Mouse (Mus musculus) hindbrain, embryonic 15.5 days (tissue): ENCODE results near the gene Fbxl2. TPM values are rescaled to one million over a fixed set of nuclear protein-coding genes. Genes with fewer than 3 reads are reported as not detected.

Source experiments
- ATAC-seq: fragments of 200-750 bp; cut with Nextera tagmentation; 2 replicates; pipeline ENCODE4 v1.8.0; 2017; ENCODE audit warnings: low read depth, moderate number of reproducible peaks, moderate TSS enrichment; ENCODE audit not compliant: low FRiP score
- H3K27ac ChIP-seq: fragments of 300-500 bp; sonication (generic); replicated peaks from 2 replicates; pipeline ENCODE4 v1.5.1; 2015; ENCODE audit warnings: mild to moderate bottlenecking, inconsistent platforms
- H3K27me3 ChIP-seq: fragments of 300-500 bp; sonication (generic); 2 replicates; pipeline ENCODE4 v1.6.1; 2015; ENCODE audit warnings: control low read depth, inconsistent platforms
- H3K36me3 ChIP-seq: fragments of 300-500 bp; sonication (generic); 2 replicates; pipeline ENCODE4 v1.6.1; 2015; ENCODE audit warnings: control low read depth, inconsistent platforms
- H3K4me1 ChIP-seq: fragments of 300-500 bp; sonication (generic); replicated peaks from 2 replicates; pipeline ENCODE4 v1.6.1; 2015; ENCODE audit warnings: control low read depth, inconsistent platforms
- H3K4me2 ChIP-seq: fragments of 300-500 bp; sonication (generic); 2 replicates; pipeline ENCODE4 v1.6.1; 2015; ENCODE audit warnings: moderate library complexity, mild to moderate bottlenecking, inconsistent platforms
- H3K4me3 ChIP-seq: fragments of 300-500 bp; sonication (generic); 2 replicates; pipeline ENCODE4 v1.5.1; 2015; ENCODE audit warnings: mild to moderate bottlenecking, inconsistent platforms
- H3K9ac ChIP-seq: fragments of 300-500 bp; sonication (generic); 2 replicates; pipeline ENCODE4 v1.6.1; 2015; ENCODE audit warnings: inconsistent platforms
- H3K9me3 ChIP-seq: fragments of 300-500 bp; sonication (generic); 2 replicates; pipeline ENCODE4 v1.6.1; 2016; ENCODE audit warnings: control low read depth, inconsistent platforms
- WGBS: fragments of 180-500 bp; shearing (Covaris S2); methylation state at CpG from one replicate; pipeline ENCODE4 v1.1.7; 2015; 5-methylcytosine and 5-hydroxymethylcytosine counted together
- polyA plus RNA-seq: library from polyadenylated mRNA; unstranded; fragments of >200 nt; fragmentation: Nextera tagmentation; extraction: Ambion mirVana; gene quantifications from 2 replicates; pipeline ENCODE4 v1.2.1, GENCODE M21; 2015

The Fbxl2 gene
- polyA plus RNA-seq, 1 experiment from 2014 or later = 28.5 TPM

DNA sequence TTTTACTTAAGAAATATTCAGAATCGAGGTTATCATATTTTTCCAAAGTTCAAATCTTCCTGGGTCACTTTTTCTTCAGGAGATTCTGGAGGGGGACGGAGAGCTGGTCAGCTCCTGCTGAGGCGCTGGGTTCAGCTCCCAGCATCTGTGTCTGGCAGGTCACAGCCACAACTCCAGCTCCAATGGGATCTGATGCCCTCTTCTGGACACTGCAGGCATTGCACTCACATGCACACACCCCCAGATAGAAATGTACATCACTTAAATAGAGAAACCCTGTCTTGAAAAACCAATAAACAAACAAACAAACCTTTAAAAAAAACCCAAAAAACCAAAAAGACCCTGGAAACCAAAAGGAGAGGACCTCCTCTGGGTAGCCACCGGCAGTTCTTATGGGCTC lies 30.3 kb downstream of the Fbxl2 start:
- Histone ChIP-seq H3K9ac (no peak overlapping the region), H3K4me1 (no peaks in the 10 kb centered on the region), H3K4me2 (no peak overlapping the region), H3K9me3 (no peaks in the 10 kb centered on the region), H3K27ac (no peak overlapping the region), H3K36me3 (peaks cover 6% of the 10 kb centered on the region), H3K27me3 (no peaks in the 10 kb centered on the region), H3K4me3 (no peak overlapping the region)
- no peak for ATAC-seq
- 84% methylated on average over 4 of the region's 4 CpGs for WGBS

DNA sequence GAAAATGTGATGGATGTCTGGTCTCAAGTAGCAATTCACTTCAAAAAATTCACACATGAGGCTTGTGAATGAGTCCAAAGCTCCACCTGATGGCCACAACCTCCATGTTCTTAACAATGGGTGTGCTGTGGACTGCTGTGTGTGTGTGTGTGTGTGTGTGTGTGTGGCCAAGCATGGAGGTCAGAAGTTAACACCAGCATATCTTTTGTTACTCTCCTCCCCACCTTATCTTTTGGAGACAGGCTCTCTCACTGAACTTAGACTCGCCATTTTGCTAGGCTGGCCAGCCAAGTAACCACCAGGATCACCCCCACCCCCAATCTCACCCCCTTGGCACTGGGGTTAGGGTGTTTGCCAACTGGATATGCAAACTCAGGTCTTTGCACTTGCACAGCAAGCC lies 32.0 kb downstream of the Fbxl2 start:
- Histone ChIP-seq H3K4me2 (no peak overlapping the region), H3K27ac (no peak overlapping the region), H3K9me3 (no peaks in the 10 kb centered on the region), H3K4me3 (no peak overlapping the region), H3K4me1 (no peaks in the 10 kb centered on the region), H3K9ac (no peak overlapping the region), H3K27me3 (no peaks in the 10 kb centered on the region), H3K36me3 (peaks cover 6% of the 10 kb centered on the region)
- 90% methylated on average over 1 of the region's 1 CpGs for WGBS
- ATAC-seq = no peak

DNA sequence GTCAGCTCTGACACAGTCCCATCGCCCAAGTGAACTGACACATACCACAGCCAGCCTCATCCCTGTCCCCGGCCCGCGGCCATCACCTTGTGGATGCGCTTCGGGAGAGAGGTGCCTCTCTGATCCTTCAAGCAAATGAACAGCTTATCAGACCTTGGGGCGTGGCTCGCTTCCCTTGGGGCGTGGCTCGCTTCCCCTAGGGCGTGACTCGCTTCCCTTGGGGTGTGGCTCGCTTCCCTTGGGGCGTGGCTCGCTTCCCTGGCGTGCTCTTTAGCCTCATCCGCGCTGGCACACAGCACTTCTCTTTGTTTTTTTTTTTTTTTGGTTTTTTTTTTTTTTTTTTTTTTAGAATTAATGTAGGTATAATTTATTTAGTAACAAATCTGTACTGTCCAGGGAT lies 34.8 kb downstream of the Fbxl2 start:
- Histone ChIP-seq H3K9me3 (no peaks in the 10 kb centered on the region), H3K27me3 (no peaks in the 10 kb centered on the region), H3K4me2 (no peak overlapping the region), H3K27ac (no peak overlapping the region), H3K36me3 (peaks cover 6% of the 10 kb centered on the region), H3K9ac (no peak overlapping the region), H3K4me1 (no peaks in the 10 kb centered on the region), H3K4me3 (no peak overlapping the region)
- no peak for ATAC-seq
- 66% methylated on average over 18 of the region's 18 CpGs for WGBS

DNA sequence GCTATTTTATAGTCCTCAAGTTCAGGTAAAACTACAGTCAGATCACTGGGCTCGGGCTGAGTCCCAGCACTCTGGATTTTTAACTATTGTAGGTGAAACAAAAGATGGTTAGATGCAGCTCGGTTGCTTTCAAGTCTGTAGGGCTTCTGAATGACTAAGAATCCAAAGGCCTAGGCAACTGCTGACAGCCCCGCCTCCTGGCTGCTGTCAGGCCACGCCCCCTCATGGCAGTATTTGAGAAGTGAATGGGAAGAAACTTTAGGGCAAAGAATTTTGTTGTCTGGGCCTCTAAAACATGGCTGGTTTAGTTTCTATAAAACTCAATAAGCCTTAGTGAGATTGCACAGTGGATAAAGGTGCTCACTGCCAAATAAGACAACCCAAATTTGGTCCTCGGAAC lies 36.5 kb downstream of the Fbxl2 start:
- Histone ChIP-seq H3K4me2 (no peak overlapping the region), H3K27ac (no peak overlapping the region), H3K9ac (no peak overlapping the region), H3K4me3 (no peak overlapping the region), H3K4me1 (no peaks in the 10 kb centered on the region), H3K27me3 (no peaks in the 10 kb centered on the region), H3K9me3 (no peaks in the 10 kb centered on the region), H3K36me3 (peaks cover 6% of the 10 kb centered on the region; the same call in 1 of the 2 replicates)
- WGBS = 39% methylated on average over 5 of the region's 5 CpGs
- ATAC-seq = no peak

DNA sequence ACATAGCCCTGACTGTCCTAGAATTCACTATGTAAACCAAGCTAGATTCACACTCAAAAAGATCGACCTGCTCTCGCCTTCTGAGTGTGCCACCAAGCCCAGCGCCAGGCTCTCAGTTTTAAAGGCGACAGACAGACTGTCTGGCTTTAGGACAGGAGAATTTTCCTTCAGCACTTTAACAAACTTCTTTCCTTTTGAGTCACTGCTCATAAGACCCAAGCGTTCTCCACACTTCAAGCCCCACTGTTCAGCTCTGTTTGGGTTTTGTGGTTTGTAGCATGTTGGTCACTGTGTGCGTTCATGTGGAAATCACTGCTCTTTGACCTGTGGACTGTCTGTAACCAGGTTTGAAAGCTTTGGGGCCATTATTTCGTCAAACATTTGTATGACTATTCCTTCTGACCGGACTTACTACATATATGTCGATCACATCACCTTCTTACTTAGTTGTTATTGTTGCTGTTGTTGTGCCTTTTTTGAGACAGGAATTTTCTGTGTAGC lies 38.1 kb downstream of the Fbxl2 start:
- no peak overlapping the region for H3K4me3 ChIP-seq
- H3K27ac ChIP-seq = no peak overlapping the region
- H3K4me1 ChIP-seq = no peaks in the 10 kb centered on the region
- H3K9ac ChIP-seq = no peak overlapping the region
- WGBS = 94% methylated on average over 9 of the region's 9 CpGs
- no peaks in the 10 kb centered on the region for H3K27me3 ChIP-seq
- ATAC-seq = no peak
- no peaks in the 10 kb centered on the region for H3K9me3 ChIP-seq
- peaks cover 7% of the 10 kb centered on the region; the same call in 1 of the 2 replicates for H3K36me3 ChIP-seq
- H3K4me2 ChIP-seq = no peak overlapping the region

DNA sequence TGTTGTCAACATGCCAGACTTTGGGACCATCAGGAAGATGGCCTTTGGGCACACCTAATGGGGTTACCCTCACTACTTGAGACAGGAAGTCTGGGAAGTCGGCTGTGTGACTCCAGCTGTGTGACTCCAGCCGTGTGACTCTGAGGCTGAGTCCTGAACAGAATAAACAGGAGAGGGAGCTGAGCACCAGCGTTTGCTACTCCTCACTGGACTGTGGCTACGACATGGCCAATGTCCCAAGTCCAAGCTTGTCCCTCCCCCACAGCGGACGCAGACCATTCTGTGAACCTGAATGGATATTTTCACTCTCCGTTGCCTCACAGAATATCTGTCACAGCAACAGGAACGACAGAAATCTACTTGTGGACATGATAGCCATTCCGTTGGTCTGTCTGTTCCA lies 39.2 kb downstream of the Fbxl2 start:
- ATAC-seq = no peak
- Histone ChIP-seq H3K4me3 (no peak overlapping the region), H3K36me3 (peaks cover 12% of the 10 kb centered on the region), H3K4me1 (no peaks in the 10 kb centered on the region), H3K9ac (no peak overlapping the region), H3K4me2 (no peak overlapping the region), H3K27me3 (no peaks in the 10 kb centered on the region), H3K27ac (no peak overlapping the region), H3K9me3 (no peaks in the 10 kb centered on the region)
- 76% methylated on average over 9 of the region's 9 CpGs for WGBS

DNA sequence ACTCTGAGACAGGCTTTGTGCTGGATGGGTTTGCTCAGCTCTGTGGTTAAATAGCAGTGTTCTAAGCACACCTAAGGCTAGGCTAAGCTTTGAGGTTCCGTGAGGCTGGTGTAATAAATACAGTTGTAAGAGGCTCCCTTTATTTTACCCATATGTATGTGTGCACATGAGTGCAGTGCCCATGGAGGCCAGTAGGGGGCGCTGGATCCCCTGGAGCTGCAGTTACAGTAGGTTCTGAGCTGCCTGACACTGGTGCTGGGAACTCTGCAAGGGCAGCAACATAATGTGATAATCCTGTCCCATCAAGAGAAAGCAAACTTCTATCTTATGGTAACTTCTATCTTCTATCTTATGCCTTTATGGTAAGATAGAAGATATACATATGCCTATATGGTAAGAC lies 47.7 kb downstream of the Fbxl2 start:
- no peaks in the 10 kb centered on the region for H3K9me3 ChIP-seq
- H3K4me3 ChIP-seq = no peak overlapping the region
- H3K4me1 ChIP-seq = no peaks in the 10 kb centered on the region
- H3K36me3 ChIP-seq = peaks cover 28% of the 10 kb centered on the region
- H3K27ac ChIP-seq = no peak overlapping the region
- no peak overlapping the region for H3K4me2 ChIP-seq
- H3K27me3 ChIP-seq = no peaks in the 10 kb centered on the region
- no peak overlapping the region for H3K9ac ChIP-seq
- no peak for ATAC-seq
- 69% methylated on average over 2 of the region's 2 CpGs for WGBS

DNA sequence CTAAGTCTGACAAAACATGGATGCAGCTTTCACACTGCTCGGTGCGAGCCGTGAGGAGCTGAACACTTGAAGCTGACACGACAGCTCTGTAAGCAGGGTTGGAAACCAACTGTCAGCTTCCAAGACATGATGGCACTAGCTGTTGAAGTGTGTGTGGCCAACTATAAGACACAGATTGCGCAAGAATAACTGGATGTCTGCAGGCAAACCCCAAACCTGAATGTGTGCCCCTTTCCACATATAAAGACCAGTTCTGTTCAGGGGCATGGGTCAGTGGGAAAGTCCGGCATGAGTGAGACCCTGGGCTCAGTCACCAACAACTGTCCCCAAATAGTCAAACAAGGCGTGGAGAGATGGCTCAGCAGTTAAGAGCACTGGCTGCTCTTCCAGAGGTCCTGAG lies 53.2 kb downstream of the Fbxl2 start:
- no peak for ATAC-seq
- Histone ChIP-seq H3K27me3 (no peaks in the 10 kb centered on the region), H3K36me3 (0 out of 2 replicates have a peak, but pooled peaks cover 5% of the 10 kb centered on the region), H3K4me1 (no peaks in the 10 kb centered on the region), H3K4me3 (no peak overlapping the region), H3K9me3 (no peaks in the 10 kb centered on the region), H3K9ac (no peak overlapping the region), H3K27ac (no peak overlapping the region), H3K4me2 (no peak overlapping the region)
- 94% methylated on average over 7 of the region's 7 CpGs for WGBS

DNA sequence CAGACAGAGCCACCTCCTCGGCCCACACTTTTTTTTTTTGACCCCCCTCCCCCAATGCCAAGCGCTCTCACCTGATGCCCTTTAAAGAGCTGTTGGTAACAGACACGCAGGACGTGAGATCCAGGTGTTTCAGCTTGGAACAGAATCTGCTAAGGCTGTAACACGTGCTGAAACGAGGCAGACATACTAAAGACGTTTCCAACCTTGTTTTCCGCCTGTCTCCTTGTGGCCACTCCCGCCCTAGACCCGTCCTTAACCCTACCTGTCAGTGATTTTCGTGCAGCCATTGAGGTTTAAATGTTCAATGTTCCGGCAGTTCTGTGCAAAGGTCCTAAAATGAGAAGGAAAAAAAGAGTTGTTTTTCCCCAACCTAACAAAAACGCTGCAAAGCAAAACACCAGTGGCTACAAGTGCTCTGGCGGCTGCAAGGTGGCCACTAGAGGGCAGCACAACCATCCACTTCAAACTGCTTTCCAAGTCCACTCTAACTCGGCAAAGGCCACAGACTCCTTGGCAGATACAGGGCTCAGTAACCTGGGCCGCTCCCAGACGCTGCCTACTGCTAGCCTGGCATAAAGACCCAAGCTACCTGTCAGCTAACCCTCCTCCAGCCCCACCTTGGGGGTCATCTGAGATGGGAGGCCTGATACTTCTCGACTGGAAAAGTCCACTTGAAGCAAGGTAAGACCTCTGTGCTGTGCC lies 55.3 kb downstream of the Fbxl2 start:
- H3K9ac ChIP-seq = no peak overlapping the region
- no peak overlapping the region for H3K4me3 ChIP-seq
- no peaks in the 10 kb centered on the region for H3K4me1 ChIP-seq
- peak; percentile 82 for ATAC-seq
- peaks cover 5% of the 10 kb centered on the region; the same call in 1 of the 2 replicates for H3K36me3 ChIP-seq
- 31% methylated on average over 18 of the region's 18 CpGs for WGBS
- H3K27ac ChIP-seq = no peak overlapping the region
- peak overlapping the region; percentile 22 for H3K4me2 ChIP-seq
- no peaks in the 10 kb centered on the region for H3K9me3 ChIP-seq
- H3K27me3 ChIP-seq = no peaks in the 10 kb centered on the region

DNA sequence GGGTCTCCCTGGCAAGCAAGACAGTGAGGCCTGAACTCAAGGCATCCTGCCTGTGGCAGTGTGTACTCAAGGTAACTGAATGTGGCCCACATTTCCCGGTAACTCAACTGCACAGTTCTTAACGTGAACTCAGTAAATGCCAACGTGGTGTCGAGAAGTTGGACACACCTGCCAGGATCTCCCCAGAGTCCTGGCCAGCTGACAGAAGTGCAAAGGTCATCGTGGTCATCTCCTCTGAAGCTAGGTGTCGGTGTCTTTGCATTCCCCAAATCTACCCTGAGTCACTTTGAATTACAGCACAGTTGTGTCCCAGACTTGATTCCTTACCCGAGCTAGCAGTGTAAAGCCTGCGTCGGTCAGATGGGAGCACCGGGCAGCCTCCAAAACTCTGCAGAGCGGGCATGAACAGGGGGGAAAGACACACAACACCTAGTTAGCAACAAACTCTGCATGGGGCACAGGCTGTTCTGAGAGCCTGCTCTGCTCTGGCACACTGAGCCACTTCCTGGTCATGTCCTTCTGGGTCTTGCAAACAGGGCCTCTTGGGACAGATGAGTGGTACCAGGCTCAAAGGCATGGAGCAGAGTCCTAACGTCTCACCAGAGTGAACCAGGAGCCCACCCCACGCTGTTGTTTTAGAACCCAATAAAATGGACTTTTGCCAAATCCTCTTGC lies 60.9 kb downstream of the Fbxl2 start:
- no peak overlapping the region for H3K4me2 ChIP-seq
- no peak for ATAC-seq
- H3K27me3 ChIP-seq = no peaks in the 10 kb centered on the region
- WGBS = 88% methylated on average over 13 of the region's 13 CpGs
- H3K4me3 ChIP-seq = no peak overlapping the region
- H3K9ac ChIP-seq = no peak overlapping the region
- H3K27ac ChIP-seq = no peak overlapping the region
- peaks cover 14% of the 10 kb centered on the region for H3K36me3 ChIP-seq
- no peaks in the 10 kb centered on the region for H3K9me3 ChIP-seq
- H3K4me1 ChIP-seq = peaks cover 15% of the 10 kb centered on the region

DNA sequence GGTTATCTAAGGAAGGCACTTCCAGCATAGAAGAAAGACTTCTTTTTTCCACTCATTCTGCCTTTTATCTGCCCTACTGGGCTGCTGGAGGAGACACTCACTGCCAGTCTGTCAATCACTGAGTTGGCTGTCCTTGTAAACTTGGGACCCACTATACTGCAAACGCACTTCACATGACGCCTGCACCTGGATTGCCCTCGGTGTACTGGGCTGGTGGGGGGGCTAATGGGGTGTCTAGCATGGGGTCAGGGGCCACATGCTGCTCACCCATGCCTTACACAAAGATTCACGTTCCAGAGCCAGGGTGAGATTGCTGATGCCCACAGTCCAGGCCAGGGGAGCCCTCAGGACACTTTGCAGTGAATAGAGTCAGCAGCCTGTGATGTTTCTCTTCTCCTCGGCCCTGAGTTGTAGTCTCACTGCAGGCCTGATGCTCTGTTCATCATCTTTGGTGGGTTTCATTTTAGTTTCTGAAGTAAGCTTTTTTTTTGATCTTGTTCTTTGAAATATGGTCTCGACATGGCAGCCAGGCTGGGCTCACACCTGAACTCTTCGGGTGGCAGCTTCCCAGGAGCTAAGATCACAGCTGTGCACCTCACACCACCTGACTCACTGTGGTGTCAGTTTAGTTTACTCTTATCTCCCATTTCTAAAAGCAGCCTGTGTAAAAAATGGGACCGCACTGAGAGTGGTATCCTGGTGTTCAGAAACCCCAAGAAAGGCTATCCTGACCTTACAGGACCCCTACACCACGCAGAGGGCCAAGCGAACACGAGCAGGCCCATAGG lies 62.9 kb downstream of the Fbxl2 start:
- peaks cover 15% of the 10 kb centered on the region for H3K4me1 ChIP-seq
- peaks cover 26% of the 10 kb centered on the region for H3K36me3 ChIP-seq
- H3K4me3 ChIP-seq = no peak overlapping the region
- 87% methylated on average over 11 of the region's 11 CpGs for WGBS
- no peak overlapping the region for H3K27ac ChIP-seq
- no peak for ATAC-seq
- no peaks in the 10 kb centered on the region for H3K9me3 ChIP-seq
- no peak overlapping the region for H3K9ac ChIP-seq
- H3K27me3 ChIP-seq = no peaks in the 10 kb centered on the region
- H3K4me2 ChIP-seq = no peak overlapping the region

DNA sequence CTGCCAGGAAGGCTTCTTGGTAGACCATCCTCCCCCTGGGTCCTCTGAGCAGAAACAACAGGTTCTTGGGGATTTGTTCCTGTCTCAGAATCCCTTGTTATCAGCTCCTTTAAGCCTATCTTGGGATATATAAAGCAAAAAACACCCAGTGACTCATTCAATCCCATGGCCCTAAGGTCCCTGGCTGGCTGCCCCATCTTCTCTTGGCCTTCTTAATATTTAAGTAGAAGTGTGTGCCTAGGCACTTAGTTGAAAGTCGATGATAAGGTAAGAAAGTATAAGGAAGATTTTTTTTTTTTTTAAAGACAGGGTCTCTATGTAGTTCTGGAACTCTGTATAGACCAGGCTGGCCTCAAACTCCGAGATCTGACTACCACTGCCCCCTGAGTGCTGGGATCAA lies 63.5 kb downstream of the Fbxl2 start:
- Histone ChIP-seq H3K27me3 (no peaks in the 10 kb centered on the region), H3K4me2 (no peak overlapping the region), H3K27ac (no peak overlapping the region), H3K36me3 (peaks cover 32% of the 10 kb centered on the region), H3K9ac (no peak overlapping the region), H3K4me1 (peaks cover 15% of the 10 kb centered on the region), H3K9me3 (no peaks in the 10 kb centered on the region), H3K4me3 (no peak overlapping the region)
- no peak for ATAC-seq
- WGBS = 90% methylated on average over 2 of the region's 2 CpGs
